Mouse (Mus musculus): ENCODE data around the gene Sorbs2. TPM values are rescaled to one million over a fixed set of nuclear protein-coding genes. Genes with fewer than 3 reads are reported as not detected.

Gene Sorbs2
- polyA plus RNA-seq, 1 experiment, result 0.09 TPM

DNA sequence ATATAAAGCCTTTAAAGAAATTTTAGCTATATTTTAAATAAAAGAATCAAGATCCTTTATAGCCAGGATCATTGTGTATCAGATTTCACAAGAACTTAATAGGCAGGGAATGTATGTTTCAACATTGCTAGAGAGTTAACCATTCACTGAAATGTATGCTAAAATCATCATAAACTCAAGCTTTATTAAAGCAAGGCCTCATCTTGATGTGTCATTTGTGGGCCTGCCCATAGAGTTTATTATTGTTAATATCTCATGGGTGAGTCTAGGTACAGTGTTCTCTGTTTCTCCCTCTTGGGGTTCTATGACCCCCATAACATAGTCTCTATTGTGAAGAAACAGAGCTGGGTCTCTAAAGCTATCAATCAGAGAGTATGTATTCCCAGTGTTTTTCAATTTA, 236.2 kb downstream of the Sorbs2 start:
- no peaks in the 10 kb centered on the region for H3K36me3 ChIP-seq (ENCODE audit: control insufficient read depth, insufficient read depth)
- H3K4me3 ChIP-seq (ENCODE audit: insufficient read depth, poor library complexity, severe bottlenecking), result no peak overlapping the region
- no peaks in the 10 kb centered on the region for H3K79me3 ChIP-seq (ENCODE audit: low read depth)
- no peak overlapping the region for H3ac ChIP-seq (ENCODE audit: control insufficient read depth, insufficient read length, low read depth)
- TF ChIP-seq USF1 (IDR thresholded peaks at IDR 0.05; ENCODE audit: low read depth) (no peak), MYOG (IDR thresholded peaks at IDR 0.05; ENCODE audit: control insufficient read depth, extremely low read depth, insufficient read length) (no peak)
- H3K27me3 ChIP-seq (ENCODE audit: control insufficient read depth, insufficient read depth, insufficient read length), result no peaks in the 10 kb centered on the region
- H3K79me2 ChIP-seq (ENCODE audit: control insufficient read depth, insufficient read depth), result no peaks in the 10 kb centered on the region

DNA sequence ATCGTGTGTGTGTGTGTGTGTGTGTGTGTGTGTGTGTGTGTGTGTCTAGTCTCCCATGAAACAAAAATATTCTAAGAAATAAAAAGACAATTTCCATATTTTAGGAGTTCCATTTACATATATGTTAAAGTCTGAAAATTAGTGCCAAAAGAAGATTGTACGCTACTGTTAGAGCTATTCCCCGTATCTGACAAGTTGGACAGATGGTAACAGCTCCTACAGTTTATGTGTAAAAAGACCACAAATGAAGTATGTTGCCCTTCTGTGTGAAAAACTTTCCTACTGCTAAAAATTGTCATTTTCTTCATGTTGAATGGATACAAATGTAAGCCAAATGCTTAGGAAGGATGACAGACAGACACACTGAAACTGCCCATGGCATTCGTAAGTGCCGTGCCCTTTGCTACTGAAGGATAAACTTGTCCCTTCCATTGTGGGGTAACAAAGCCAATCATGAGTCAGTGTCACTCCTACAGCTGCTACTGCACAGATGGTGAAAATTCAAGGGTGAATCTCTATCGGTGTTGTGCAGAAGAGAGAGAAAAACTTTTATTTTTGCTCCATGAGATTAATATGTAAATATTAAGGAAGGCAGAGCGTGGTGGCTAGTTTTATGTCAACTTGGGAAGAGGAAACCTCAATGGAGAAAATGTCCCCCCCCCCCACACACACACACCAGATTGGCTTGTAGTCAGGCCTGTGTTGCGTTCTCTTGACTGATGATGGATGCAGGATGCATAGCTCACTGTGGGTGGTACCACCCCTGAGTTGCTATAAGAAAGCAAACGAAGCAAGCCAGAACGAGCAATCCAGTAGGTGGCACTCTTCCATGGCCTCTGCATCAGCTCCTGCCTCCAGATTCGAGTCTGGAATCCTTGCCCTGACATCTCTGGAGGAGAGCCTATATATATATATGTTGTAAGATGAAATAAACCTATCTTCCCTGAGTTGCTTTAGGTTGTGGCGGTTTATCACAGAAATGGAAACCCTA, 244.2 kb downstream of the Sorbs2 start:
- Histone ChIP-seq H3ac (ENCODE audit: control insufficient read depth, insufficient read length, low read depth) (no peak overlapping the region), H3K79me2 (ENCODE audit: control insufficient read depth, insufficient read depth) (no peaks in the 10 kb centered on the region), H3K27me3 (ENCODE audit: control insufficient read depth, insufficient read depth, insufficient read length) (no peaks in the 10 kb centered on the region), H3K4me3 (ENCODE audit: insufficient read depth, poor library complexity, severe bottlenecking) (no peak overlapping the region), H3K79me3 (ENCODE audit: low read depth) (no peaks in the 10 kb centered on the region), H3K36me3 (ENCODE audit: control insufficient read depth, insufficient read depth) (no peaks in the 10 kb centered on the region)
- TF ChIP-seq MYOG (IDR thresholded peaks at IDR 0.05; ENCODE audit: control insufficient read depth, extremely low read depth, insufficient read length) (no peak), FOSL1 (IDR thresholded peaks at IDR 0.05; ENCODE audit: insufficient read depth, low read length, poor library complexity, severe bottlenecking) (no peak), CTCF (IDR thresholded peaks at IDR 0.05; ENCODE audit: control insufficient read depth, insufficient read depth, insufficient read length) (no peak), USF1 (IDR thresholded peaks at IDR 0.05; ENCODE audit: low read depth) (no peak), MAX (IDR thresholded peaks at IDR 0.05) (no peak), MYOD1 (IDR thresholded peaks at IDR 0.05; ENCODE audit: control insufficient read depth, insufficient read length, low read depth) (no peak), CEBPB (IDR thresholded peaks at IDR 0.05; ENCODE audit: low read depth) (no peak)

DNA sequence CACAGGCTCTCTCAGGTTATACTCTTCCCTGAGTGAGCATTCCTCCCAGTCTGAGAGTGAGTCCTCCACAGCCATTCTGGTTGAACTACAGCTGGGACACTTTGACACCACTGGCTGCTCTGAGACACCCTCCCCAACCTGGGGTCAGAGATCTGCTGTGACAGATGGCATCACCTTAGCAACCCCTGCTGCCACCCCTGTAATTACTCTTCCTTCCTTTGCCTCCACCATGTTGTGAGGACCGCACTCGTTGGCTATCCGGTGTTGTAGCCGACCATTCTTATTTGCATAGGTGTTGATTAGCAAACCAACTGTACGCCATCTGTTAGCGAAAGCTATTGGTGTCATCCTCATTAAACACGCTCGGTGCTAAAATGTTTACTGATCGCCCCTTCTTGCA, 247.9 kb downstream of the Sorbs2 start:
- Histone ChIP-seq H3K79me2 (ENCODE audit: control insufficient read depth, insufficient read depth) (no peaks in the 10 kb centered on the region), H3ac (ENCODE audit: control insufficient read depth, insufficient read length, low read depth) (no peak overlapping the region), H3K79me3 (ENCODE audit: low read depth) (no peaks in the 10 kb centered on the region), H3K27me3 (ENCODE audit: control insufficient read depth, insufficient read depth, insufficient read length) (no peaks in the 10 kb centered on the region), H3K36me3 (ENCODE audit: control insufficient read depth, insufficient read depth) (no peaks in the 10 kb centered on the region), H3K4me3 (ENCODE audit: insufficient read depth, poor library complexity, severe bottlenecking) (no peak overlapping the region)
- no peak for TF ChIP-seq MAX (IDR thresholded peaks at IDR 0.05)
- TF ChIP-seq MYOG (IDR thresholded peaks at IDR 0.05; ENCODE audit: control insufficient read depth, extremely low read depth, insufficient read length), result no peak
- TF ChIP-seq USF1 (IDR thresholded peaks at IDR 0.05; ENCODE audit: low read depth), result no peak
- no peak for TF ChIP-seq MYOD1 (IDR thresholded peaks at IDR 0.05; ENCODE audit: control insufficient read depth, insufficient read length, low read depth)
- no peak for TF ChIP-seq CTCF (IDR thresholded peaks at IDR 0.05; ENCODE audit: control insufficient read depth, insufficient read depth, insufficient read length)
- TF ChIP-seq FOSL1 (IDR thresholded peaks at IDR 0.05; ENCODE audit: insufficient read depth, low read length, poor library complexity, severe bottlenecking), result no peak
- TF ChIP-seq CEBPB (IDR thresholded peaks at IDR 0.05; ENCODE audit: low read depth), result no peak

DNA sequence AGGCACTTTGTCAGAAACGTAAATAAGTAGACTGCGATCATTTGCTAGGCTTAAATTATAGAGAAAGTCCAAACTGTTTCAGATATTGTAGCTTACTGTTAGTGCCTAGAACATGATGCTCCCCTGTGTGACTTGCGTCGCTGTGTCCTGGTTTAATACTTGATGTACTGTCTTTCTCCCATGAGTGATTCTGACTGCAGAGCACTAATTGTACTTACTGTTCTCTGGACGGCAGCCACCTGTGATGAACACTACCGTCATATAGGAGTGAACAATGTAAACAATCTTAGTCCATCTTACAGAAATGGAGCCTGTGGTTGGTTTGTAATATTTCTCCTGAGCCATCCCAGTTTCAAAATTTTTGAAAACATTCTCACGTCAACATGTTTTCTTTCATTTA, 248.4 kb downstream of the Sorbs2 start:
- no peak overlapping the region for H3ac ChIP-seq (ENCODE audit: control insufficient read depth, insufficient read length, low read depth)
- no peaks in the 10 kb centered on the region for H3K79me3 ChIP-seq (ENCODE audit: low read depth)
- no peak overlapping the region for H3K4me3 ChIP-seq (ENCODE audit: insufficient read depth, poor library complexity, severe bottlenecking)
- no peaks in the 10 kb centered on the region for H3K36me3 ChIP-seq (ENCODE audit: control insufficient read depth, insufficient read depth)
- H3K27me3 ChIP-seq (ENCODE audit: control insufficient read depth, insufficient read depth, insufficient read length), result no peaks in the 10 kb centered on the region
- TF ChIP-seq USF1 (IDR thresholded peaks at IDR 0.05; ENCODE audit: low read depth) (no peak), CTCF (IDR thresholded peaks at IDR 0.05; ENCODE audit: control insufficient read depth, insufficient read depth, insufficient read length) (no peak), CEBPB (IDR thresholded peaks at IDR 0.05; ENCODE audit: low read depth) (no peak), MAX (IDR thresholded peaks at IDR 0.05) (no peak), MYOG (IDR thresholded peaks at IDR 0.05; ENCODE audit: control insufficient read depth, extremely low read depth, insufficient read length) (no peak), FOSL1 (IDR thresholded peaks at IDR 0.05; ENCODE audit: insufficient read depth, low read length, poor library complexity, severe bottlenecking) (no peak), MYOD1 (IDR thresholded peaks at IDR 0.05; ENCODE audit: control insufficient read depth, insufficient read length, low read depth) (no peak)
- H3K79me2 ChIP-seq (ENCODE audit: control insufficient read depth, insufficient read depth), result no peaks in the 10 kb centered on the region

DNA sequence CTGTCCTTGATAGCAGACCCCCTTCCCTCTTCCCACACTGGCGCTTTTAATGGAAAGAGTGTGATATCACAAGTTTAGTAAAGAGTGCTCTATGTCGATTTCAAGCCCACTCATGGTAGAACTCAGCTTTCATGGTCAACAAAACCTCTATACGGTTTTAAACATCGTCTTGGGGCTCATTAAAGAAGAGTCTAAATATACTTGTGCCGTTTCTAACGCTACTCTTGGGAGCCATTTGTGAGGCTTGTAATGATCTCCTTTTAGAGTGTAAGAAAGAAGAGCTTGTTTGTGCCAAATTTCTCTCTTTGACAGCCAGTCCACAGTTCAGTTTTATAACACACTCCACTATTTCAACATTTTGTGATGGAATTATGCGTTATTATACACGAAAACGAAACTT, 253.0 kb downstream of the Sorbs2 start:
- H3K79me2 ChIP-seq (ENCODE audit: control insufficient read depth, insufficient read depth), result no peaks in the 10 kb centered on the region
- H3K27me3 ChIP-seq (ENCODE audit: control insufficient read depth, insufficient read depth, insufficient read length), result no peaks in the 10 kb centered on the region
- TF ChIP-seq MAX (IDR thresholded peaks at IDR 0.05) (no peak), CTCF (IDR thresholded peaks at IDR 0.05; ENCODE audit: control insufficient read depth, insufficient read depth, insufficient read length) (no peak), MYOD1 (IDR thresholded peaks at IDR 0.05; ENCODE audit: control insufficient read depth, insufficient read length, low read depth) (no peak), MYOG (IDR thresholded peaks at IDR 0.05; ENCODE audit: control insufficient read depth, extremely low read depth, insufficient read length) (no peak)
- H3ac ChIP-seq (ENCODE audit: control insufficient read depth, insufficient read length, low read depth), result no peak overlapping the region
- no peaks in the 10 kb centered on the region for H3K79me3 ChIP-seq (ENCODE audit: low read depth)
- H3K4me3 ChIP-seq (ENCODE audit: insufficient read depth, poor library complexity, severe bottlenecking), result no peak overlapping the region
- no peaks in the 10 kb centered on the region for H3K36me3 ChIP-seq (ENCODE audit: control insufficient read depth, insufficient read depth)

DNA sequence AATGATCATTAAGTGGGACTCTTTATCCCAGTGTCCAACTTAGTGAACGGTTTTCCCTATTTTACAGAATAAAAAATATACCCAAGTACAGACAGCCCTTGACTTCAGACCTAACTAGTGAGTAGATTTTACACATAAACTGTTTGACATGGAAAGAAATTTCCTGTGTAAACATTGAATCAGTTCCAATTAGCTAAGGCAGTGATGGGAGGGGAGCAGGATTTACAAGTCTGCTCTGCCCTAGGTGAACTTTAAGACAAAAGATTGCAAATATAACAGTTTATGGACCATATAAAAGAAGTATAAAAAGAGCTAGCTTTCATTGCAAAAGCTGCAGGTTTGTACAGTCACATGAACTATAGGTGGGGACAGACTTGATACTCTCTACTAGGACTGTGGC, 253.5 kb downstream of the Sorbs2 start:
- H3K27me3 ChIP-seq (ENCODE audit: control insufficient read depth, insufficient read depth, insufficient read length), result no peaks in the 10 kb centered on the region
- no peak overlapping the region for H3ac ChIP-seq (ENCODE audit: control insufficient read depth, insufficient read length, low read depth)
- TF ChIP-seq USF1 (IDR thresholded peaks at IDR 0.05; ENCODE audit: low read depth) (no peak), MYOD1 (IDR thresholded peaks at IDR 0.05; ENCODE audit: control insufficient read depth, insufficient read length, low read depth) (no peak), CEBPB (IDR thresholded peaks at IDR 0.05; ENCODE audit: low read depth) (no peak), FOSL1 (IDR thresholded peaks at IDR 0.05; ENCODE audit: insufficient read depth, low read length, poor library complexity, severe bottlenecking) (no peak), MYOG (IDR thresholded peaks at IDR 0.05; ENCODE audit: control insufficient read depth, extremely low read depth, insufficient read length) (no peak), MAX (IDR thresholded peaks at IDR 0.05) (no peak), CTCF (IDR thresholded peaks at IDR 0.05; ENCODE audit: control insufficient read depth, insufficient read depth, insufficient read length) (no peak)
- no peaks in the 10 kb centered on the region for H3K36me3 ChIP-seq (ENCODE audit: control insufficient read depth, insufficient read depth)
- no peak overlapping the region for H3K4me3 ChIP-seq (ENCODE audit: insufficient read depth, poor library complexity, severe bottlenecking)
- no peaks in the 10 kb centered on the region for H3K79me3 ChIP-seq (ENCODE audit: low read depth)
- no peaks in the 10 kb centered on the region for H3K79me2 ChIP-seq (ENCODE audit: control insufficient read depth, insufficient read depth)
